Mouse (Mus musculus) T-helper 2 cell (primary cell): ENCODE measurements around the gene Acads.

ENCODE experiments used
- in situ Hi-C: fragments of 300-600 bp; cut with MboI, MseI; formaldehyde crosslinking; loops from one replicate; pipeline ENCODE4 v1.15.1; 2025; ENCODE audit warnings: high pct_unique_total_duplicates

The Acads gene

DNA sequence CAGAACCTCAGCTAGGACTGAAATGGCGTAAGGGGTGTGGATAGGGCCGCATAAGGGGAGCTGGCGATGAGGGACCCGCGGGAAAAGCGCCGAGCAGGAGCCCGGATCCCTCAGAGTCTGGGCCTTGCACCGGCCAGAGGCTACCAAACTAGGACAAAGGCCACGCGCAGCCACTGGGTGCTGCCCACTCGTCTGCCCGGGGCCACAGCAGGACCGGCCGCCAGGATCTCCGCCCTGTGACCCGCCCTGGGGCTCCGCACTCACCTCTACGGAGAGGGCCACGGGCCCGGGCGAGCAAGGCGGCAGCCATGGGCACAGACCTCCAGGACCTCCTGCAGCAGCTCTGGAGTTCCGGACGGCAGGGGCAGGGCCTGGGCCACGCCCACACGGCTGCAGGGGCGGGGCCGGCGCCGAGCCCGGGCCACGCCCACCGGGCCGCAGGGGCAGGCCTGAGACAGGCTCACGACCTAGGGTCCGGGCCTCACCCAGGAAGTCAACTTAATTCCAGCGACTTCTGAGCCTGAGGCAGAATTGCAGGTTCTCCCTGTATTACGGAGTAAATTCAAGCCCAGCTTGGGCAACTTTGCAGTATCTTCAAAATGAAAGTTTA, at the start of gene Acads:
Gene Acads, minus strand, starts transcription at position 386 of the 610 bp plus-strand sequence.
- in situ Hi-C loops, result no loop called here

DNA sequence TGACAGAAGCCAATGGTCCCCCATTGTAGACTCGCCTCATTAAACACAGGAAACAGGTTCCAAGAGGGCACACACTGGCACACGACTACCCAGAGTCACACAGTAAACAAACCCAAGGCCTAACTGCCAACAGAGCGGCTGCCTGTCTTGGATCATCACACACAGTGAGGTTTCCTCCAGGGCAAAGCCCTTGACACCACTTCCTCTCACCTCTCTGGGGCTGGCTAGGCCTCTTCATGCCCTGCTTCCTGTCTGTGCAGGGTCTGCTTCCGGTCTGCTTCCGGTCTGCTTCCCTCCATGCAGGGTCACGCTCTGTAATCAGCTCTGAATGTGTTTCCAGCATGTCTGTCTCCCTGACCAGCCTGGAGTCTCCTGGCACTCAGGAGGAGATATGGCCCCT, 48.2 kb upstream of the Acads start:
- in situ Hi-C loops, result loop anchor here (5.0 kb wide), 1 partner anchor 70 kb away; the partner anchor contains the start of gene Pop5

DNA sequence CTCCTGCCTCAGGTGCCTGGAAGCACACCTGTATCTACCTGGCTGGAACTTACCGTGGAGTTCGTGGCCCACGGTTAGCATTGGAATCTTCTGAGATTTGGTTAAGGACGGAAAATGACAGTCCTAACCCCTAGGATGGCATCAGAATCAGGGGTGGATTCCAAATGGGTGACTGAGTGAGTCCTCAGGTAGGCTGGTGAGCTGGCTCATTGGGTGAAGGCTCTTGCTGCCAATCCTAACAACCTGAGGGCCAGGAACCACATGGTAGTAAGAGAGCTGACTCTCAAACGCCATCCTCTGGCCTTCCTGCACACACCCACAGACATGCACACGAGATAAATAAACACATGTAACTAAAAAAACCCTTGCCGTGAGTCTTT, 47.7 kb upstream of the Acads start:
- in situ Hi-C loops, result loop anchor here (5.0 kb wide), 1 partner anchor 70 kb away; the partner anchor contains the start of gene Pop5

DNA sequence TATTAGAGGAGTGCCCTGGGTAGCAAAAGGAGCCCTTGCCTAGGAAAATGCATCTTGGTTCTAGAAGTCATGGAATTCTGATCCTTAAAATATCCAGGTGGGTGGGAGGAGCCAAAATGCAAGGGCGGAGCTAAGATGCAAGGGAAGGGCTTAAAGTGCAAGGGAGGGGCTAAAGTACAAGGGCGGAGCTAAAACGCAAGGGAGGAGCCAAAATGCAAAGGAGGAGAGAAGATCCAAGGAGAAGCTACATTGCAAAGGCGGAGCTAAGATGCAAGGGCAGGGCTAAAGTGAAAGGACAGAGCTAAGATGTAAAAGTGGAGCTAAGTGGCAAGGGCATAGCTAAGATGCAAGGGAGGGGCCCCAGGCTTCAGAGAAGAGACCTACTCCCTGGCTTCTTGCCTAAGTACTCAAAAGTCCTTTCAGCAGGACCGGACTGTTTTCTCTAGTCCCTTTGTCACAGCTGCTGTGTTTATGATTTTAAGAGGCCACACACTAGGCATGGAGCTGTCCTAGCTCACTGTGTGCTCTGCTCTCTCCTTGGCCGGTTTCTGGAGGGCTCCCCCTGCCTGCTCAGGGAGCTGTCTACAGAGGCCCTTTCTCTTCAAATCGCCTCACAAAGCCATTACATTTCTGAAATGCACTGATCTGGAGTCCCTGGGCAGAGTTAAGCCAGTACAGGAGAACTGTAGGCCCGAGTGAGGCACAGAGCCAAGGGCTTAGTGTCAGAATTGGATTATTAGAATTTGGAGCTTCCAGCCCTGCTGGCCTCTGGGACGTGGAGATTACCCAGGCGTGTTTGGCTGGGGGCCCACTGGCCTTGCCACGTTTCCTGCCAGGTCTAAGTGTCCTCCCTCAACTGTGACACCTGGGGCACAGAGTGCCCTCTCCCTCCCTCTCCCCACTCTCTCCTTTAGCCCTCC, 47.0 kb upstream of the Acads start:
- in situ Hi-C loops, result loop anchor here (5.0 kb wide), 1 partner anchor 71 kb away; the partner anchor contains the start of gene Pop5

DNA sequence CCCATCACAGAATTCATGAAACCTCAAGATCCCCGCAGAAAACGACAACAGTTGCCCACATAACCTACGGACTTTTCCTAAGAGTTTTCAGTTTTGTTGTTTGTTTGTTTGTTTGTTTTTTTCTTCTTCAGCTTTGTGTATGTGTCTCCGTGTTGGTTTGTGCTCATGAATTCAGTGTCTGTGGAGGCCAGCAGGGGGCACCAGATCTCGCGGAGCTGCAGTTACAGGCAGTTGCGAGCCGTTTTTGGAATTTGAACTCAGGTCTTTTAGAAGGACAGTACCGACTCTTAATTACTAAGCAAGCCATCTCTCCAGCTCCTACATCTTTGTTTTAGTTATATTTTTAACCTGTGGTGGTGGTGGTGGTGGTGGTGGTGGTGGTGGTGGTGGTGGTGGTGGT, 46.2 kb upstream of the Acads start:
- in situ Hi-C loops, result loop anchor here (5.0 kb wide), 1 partner anchor 72 kb away; the partner anchor contains the start of gene Pop5

DNA sequence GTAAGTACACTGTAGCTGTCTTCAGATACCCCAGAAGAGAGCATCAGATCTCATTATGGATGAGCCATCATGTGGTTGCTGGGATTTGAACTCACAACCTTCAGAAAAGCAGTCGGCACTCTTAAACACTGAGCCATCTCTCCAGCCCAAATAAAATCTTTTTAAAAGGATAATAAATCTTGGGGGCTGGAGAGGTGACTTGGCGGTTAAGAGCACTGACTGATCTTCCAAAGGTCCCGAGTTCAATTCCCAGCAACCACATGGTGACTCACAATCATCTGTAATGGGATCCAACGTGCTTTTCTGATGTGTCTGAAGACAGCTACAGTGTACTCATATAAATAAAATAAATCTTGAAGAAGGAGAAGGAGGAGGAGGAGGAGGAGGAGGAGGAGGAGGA, 45.3 kb upstream of the Acads start:
- in situ Hi-C loops, result loop anchor here (5.0 kb wide), 1 partner anchor 37 kb away; no protein-coding TSS in a partner anchor

DNA sequence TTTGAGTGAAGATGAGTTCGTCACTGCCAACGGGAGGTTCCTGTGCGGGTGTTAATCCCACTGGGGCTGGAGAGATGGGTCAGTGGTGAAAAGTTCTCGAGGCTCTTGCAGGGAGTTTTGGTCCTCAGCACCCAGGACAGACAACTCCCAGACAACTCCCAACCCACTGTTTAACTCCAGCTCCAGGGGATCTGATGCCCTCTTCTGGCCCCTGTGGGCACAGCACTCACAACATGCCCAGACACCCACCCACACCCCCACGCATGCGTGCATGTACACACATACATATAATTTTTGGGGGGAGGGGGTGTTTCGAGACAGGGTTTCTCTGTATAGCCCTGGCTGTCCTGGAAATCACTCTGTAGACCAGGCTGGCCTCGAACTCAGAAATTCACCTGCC, 44.4 kb upstream of the Acads start:
- in situ Hi-C loops, result loop anchor here (5.0 kb wide), 1 partner anchor 36 kb away; no protein-coding TSS in a partner anchor

DNA sequence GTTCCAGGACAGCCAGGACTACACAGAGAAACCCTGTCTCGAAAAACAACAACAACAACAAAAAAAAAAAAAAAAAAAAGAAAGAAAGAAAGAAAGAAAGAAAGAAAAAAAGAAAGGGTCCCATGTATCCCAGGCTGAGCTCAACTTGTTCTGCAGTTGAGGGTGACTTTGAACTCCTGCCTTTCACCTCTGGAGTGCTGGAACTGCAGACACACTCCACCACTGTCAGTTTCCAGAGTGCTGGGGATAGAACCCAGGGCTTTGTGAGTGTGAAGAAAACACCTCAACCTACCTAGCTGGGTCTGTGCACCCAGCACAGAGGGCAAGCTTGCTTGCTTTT, 42.8 kb upstream of the Acads start:
- in situ Hi-C loops, result loop anchor here (5.0 kb wide), 1 partner anchor 35 kb away; no protein-coding TSS in a partner anchor

DNA sequence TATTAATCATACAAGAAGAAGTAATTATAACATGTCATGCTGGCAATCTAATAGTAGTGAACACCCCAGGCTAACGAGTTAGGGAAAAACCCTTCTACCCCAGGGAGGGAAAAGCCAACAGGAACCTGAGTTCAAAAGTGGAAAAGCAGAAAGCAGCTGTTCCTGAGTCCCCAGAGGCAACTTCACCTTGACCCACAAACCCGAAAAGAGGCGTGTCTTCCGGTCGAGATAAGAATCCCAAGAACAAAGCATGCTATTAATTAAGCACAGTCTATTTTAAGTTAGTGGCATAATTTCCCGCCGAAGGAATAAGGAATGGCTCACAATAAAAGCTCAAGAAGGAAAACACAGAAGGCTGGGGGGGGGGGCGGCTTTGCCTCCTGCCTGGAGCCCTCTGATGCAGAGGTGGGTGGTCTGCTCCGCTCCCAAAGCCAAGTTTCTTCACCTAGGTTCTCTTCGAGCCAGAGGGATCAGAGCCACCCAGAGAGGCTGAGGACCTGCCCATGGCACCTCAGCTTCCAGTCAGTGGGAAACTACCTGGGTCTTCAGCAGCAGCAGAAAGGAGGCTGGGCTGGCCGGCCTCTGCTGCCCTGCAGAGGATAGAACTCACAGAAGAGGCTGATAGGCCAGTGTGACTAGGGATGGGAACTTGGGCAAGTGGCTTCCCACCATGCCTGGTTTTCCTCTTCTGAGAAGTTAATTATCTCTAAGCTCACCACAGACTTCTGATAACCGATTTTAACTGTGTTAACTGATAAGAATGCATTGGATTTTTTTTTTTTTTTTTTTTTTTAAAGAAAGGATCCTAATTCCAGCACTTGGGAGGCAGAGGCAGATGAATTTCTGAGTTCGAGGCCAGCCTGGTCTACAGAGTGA, 42.2 kb upstream of the Acads start:
- in situ Hi-C loops, result loop anchor here (5.0 kb wide), 1 partner anchor 34 kb away; no protein-coding TSS in a partner anchor

DNA sequence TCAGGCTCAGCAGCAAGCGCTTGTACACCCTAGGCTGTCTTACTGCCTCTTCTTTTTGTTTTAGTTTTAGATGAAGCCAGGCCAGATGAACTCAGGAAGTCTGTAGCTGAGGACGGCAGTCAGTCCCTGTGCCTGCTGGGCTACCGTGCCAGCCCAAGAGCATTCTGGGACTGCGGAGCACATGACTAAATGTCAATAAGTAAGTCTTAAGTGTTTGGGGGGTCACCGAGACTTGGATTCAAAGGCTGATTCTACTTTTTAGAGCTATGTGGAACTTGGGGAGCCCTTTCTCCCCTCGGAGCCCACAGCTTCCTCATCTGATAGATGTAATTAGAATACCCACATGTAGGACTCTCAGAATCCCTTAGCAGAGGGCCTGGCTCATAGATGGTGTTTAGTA, 41.5 kb upstream of the Acads start:
- in situ Hi-C loops, result loop anchor here (5.0 kb wide), 1 partner anchor 33 kb away; no protein-coding TSS in a partner anchor

DNA sequence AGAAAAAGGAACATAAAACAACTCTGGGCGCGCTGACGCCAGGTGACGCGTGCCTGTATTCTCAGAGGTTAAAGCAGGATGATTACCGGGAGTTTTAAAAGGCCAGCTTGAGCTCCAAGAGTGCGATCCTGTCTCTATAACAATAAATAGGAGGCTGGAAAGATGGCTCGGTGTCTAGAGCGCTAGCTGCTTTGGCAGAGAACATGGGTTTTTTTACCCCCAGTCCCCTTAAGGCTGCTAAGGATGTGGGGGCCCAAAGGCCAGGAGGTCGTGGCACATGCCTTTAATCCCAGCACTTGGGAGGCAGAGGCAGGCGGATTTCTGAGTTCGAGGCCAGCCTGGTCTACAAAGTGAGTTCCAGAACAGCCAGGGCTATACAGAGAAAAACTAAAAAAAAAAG, 40.0 kb upstream of the Acads start:
- in situ Hi-C loops, result no loop called here

DNA sequence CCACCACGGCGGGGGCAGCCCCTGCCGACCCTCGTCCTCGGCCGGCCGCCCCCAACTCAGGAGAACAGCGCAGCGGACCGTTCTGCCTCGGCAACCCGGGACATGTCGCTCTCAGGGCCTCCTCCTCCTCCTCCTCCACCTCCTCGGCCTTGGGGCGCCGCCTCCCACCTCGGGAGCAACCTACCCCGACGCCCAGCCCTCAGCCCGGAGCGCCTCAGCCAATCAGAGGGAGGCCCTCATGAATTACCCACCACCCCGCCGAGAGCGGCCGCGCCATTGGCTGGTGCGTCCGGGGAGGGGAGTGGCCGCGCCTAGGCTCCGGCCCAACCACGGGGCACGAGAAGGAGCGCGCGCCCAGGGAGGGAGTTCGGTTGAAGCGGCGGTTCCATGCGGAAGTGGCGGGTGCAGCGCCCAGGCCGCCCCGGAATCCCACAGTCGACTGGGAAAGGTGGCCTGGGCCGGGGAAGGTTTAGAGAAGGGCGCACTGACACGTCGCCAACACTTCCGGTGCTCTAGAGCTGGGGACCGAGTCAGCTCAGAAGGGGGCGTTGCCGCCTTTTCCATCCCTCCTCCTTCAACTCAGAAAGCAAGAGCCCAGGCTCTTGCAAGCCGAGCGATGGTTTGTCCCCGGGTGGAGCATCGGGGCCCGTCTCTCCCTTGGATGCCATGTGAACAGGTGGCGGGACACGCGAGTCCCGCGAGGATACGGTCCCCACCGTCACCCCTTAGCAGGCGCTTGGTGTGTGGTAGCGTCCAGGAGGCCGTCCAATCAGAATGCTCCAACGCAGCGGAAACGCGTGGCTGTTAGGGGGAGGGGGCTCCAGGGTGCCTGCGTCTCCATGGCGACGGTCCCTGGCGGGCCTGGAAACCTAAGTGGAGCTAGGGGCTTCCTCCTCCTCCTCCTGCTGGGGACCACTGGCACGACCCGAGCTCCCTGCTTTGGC, 39.2 kb upstream of the Acads start, which contains the start of gene Mlec:
Gene Mlec, minus strand, starts transcription at position 140 of the 944 bp plus-strand sequence.
- in situ Hi-C loops, result no loop called here

DNA sequence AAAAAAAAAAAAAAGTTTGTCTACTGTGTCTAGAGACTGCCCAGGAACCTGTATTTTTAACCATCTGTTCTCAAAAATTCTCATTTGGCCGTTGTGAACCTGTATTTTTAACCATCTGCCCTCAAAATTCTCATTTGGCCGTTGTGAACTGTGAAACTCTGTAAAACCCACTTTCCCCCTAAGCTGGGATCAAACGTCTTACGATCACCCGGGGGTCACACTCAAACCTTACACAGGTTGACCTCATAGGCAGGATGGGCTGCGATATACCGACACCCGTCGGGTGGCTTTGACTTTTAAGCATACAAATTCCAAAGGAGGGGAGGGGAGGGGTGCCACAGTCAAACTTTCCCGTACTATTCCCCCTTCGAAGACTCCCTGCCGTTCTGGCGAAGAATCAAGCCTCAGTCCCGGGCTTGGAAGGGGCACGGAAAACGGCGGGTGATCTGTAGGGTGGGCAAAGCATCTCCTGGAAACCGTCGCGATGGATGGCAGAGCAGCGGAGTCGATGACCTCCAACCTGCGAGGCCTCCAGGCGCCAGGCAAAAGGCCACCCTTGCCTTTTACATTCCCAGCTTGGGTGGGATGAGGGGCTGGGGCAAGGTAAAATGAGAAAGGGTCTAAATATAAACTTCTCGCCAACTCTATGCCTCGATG, 37.9 kb upstream of the Acads start:
- in situ Hi-C loops, result no loop called here

DNA sequence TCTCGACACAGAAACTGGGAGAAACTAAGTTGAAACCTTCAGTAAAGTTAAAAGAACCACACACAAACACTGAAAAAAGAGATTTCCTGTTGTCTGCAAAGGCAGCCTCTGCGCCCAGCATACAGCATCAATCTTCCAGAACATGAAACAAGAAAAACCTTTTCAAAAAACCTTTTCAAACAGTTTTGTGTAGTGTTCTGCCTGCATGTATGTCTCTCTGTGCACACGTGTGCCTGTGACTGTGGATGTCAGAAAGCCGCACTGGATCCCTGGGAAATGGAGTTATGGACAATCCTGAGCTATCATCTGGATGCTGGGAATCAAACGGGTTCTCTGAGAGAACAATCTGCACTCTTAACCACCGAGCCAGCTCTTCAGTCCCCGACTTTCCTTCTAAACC, 37.3 kb upstream of the Acads start:
- in situ Hi-C loops, result no loop called here

DNA sequence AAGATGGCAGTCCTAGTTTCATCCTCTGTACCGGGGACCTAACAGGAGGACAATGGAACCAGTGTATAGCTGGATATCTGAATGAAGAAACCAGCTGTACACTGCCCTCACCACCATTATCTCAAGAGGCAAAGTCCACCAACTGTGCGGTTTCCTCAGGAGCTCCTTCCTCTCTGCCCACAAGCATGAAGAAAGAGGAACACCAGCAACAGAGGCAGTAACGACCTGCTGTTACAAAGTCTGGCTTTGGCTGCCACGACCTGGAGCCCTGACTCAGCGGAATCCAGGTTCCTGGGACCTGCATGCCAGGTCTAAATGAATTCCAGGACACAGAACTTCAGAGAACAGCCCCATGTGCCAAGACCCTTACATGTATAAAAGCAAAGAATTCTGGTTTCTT, 36.7 kb upstream of the Acads start:
- in situ Hi-C loops, result no loop called here

DNA sequence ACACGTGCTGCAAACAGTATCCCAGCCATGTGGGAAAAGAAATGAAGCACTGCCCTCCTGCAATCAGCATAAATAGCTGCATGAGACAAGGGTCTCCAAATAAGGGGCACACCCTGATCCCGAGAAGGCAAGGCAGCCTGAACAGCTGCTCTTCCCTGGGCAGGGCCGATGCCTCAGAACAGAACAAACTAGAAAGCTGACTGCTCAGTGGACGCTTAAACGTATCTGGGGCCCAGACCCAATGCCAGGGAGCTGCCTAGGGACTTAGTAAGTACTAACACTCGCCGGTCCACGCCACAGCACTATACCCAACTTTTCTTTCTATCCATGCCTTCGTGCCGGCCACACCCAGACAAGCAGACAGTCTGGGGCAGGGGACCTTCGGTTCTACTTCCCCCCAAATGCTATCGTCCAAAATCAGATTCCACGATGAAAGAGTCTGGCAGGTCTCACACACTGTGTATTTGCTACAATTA, 36.0 kb upstream of the Acads start:
- in situ Hi-C loops, result no loop called here

DNA sequence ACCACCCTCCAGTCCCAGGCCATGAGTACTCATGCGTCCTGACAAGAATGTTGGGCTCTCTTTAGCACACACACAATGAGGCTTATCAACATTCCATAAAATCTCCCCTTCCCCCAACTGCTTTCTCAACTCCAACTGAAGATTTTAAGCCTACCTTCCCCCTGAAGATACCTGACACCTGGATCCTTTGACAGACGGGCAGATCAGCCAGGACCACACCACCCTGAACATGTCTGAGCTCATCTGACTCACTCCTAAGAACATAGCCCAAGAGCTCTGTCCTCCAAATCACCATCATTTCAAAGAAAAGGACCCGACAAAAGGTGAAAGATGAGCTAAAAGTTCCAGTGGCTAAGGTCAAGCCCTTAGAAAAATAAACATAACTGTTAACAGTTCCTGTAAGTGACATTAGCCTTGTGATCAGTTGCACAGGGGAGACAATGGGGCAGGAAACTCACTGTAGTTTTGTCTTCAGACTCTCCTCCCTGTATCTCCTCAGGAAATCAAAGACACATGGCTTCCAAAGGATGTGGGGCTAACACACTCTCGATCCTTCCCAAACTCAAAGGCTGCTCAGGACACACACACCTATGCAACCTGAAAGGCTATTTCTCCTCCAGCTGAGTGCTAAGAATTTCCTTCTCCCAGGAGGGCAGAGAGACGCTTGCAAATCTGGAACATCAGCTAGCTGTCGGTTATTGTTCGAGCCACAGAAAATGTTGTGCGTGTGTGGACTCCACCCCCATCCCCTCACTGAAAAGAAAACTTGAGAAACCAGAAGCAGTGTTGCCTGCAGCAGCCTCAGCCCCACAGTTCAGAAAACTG, 33.2 kb upstream of the Acads start:
- in situ Hi-C loops, result no loop called here

DNA sequence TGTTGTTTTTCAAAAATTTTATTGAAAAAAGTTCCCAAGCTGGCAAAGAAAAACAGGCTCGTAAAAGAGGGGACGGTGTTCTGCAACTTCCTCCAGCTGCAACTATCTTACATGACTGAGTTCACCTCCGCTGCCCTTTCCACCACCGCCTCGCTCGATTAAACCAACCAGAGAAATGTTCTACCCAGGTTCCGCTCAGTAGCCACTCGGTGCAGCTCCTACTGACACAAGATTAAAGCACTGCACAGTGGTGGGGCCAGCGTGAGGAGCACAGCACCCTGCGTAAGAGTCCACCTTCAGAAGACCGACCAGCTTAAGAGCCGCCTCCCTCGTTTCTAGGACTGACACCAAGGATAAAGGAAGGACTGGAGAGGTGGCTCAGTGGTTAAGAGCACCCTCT, 32.3 kb upstream of the Acads start:
- in situ Hi-C loops, result no loop called here

DNA sequence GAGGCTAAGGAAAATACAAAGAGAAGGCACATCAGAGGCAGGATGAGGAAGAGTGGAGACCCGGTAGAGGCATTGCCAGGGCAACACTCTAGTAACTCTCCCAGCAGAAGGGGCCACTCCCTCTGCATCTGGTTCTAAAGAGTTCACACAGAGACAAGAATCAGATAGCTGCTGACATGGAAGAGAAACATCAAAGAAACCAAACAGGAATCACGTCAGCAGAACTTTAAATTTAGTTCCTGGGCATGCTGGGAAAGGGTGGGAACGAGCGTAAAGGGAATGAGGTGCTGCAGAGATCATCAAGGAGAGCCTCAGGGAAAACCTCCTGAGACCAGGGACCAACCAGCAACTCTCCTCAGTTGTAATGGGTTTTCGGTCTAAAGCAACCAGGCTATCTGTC, 31.8 kb upstream of the Acads start:
- in situ Hi-C loops, result no loop called here
